Mouse (Mus musculus): ENCODE data around the gene Tnni3. TPM values are rescaled to one million over a fixed set of nuclear protein-coding genes. Genes with fewer than 3 reads are reported as not detected.

Tnni3 gene
- total and polyA plus RNA-seq, 2 experiments from 2014 or later, result 1.2 to 3.6 TPM

DNA sequence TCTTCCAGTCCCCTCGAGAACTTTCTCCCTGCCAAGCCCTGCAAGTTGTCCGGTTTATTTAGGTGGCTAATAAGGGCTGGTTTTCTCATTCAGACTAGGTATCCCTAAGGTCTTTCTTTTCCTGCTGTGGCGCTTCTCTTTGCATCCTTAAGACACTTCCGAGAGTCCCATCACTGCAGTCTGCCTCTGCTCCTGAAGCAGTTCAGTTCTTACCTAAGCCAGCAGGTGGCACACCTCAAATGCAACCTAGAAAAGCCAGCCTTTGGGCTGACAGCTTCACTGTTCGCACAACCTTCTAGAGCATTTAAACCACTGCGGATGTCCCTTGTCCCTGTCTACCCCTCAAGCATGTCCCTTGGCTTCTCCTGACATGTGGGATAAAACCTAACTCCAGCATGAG lies 44.4 kb downstream of the Tnni3 start:
- 26% methylated on average over 6 of the region's 6 CpGs for WGBS
- Histone ChIP-seq H3K4me2 (ENCODE audit: low read depth) (no peak overlapping the region), H3K9ac (no peak overlapping the region), H3K4me1 (ENCODE audit: insufficient read depth) (0 out of 2 replicates have a peak, but pooled peaks cover 4% of the 10 kb centered on the region), H3K4me3 (ENCODE audit: low read depth, low read length) (no peak overlapping the region), H3K27ac (ENCODE audit: low read depth, low read length) (no peak overlapping the region), H3K27me3 (ENCODE audit: insufficient read depth, low read length) (no peaks in the 10 kb centered on the region), H3K36me3 (ENCODE audit: insufficient read depth) (peaks cover 45% of the 10 kb centered on the region), H3K9me3 (ENCODE audit: low read length) (no peaks in the 10 kb centered on the region)
- peak; percentile 53 for DNase-seq
- TF ChIP-seq CTCF (IDR thresholded peaks at IDR 0.05; ENCODE audit: low read depth), result peak; percentile 76
- peak; percentile 44 for ATAC-seq

- no peak for TF ChIP-seq CTCF (IDR thresholded peaks at IDR 0.05; ENCODE audit: low read depth)
- H3K4me3 ChIP-seq (ENCODE audit: low read depth, low read length), result peak overlapping the region; percentile 37
- no peaks in the 10 kb centered on the region; the same call in 1 of the 2 replicates for H3K27me3 ChIP-seq (ENCODE audit: insufficient read depth, low read length)
- DNase-seq (peak; percentile 10), ATAC-seq (peak; percentile 5; the same call in 1 of the 2 replicates)
- peak overlapping the region; percentile 35; the same call in 1 of the 2 replicates for H3K9ac ChIP-seq
- H3K27ac ChIP-seq (ENCODE audit: low read depth, low read length), result no peak overlapping the region
- peaks cover 37% of the 10 kb centered on the region for H3K36me3 ChIP-seq (ENCODE audit: insufficient read depth)
- H3K4me2 ChIP-seq (ENCODE audit: low read depth), result peak overlapping the region; percentile 91
- no peaks in the 10 kb centered on the region for H3K9me3 ChIP-seq (ENCODE audit: low read length)
- WGBS, result 3% methylated on average over 16 of the region's 16 CpGs
- H3K4me1 ChIP-seq (ENCODE audit: insufficient read depth), result 0 out of 2 replicates have a peak, but pooled peaks cover 4% of the 10 kb centered on the region
Observed at GRCm38 (mm10) chr7:4478796-4479291, 45.2 kb downstream of the Tnni3 start.

DNA sequence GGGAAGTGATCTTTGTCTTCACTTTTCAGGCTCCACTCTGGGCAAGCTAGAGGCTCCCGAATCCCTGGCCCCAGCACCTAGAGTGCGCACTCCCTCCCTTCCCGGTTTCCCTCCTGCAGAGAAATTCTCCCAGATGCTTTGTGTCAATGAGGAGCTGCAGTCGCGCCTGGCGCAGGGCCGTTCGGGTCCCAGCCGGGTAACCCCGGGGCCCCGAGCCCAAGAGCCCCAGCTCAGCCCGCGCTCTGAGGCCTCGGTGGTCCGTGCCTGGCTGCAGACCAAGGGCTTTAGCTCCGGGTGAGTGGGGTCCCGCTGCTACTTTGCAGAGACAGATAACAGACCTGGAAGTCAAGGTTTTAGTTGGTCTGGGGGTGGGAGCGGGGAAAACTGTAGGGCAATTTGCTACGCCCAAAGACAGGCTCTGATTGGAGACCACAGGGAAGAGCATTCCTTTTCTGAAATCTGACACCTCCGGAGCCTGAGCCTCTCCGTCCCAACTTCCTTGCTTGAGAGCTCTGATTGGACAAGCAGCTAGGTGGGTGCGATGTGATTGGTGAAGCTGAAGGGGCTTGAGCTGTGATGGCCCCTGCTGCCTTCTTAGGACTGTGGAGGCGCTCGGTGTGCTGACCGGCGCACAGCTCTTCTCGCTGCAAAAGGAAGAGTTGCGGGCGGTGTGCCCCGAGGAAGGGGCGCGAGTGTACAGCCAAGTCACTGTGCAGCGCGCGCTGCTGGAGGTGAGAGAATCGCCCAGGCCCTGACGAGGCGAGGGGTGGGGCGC lies 45.8 kb downstream of the Tnni3 start:
- Histone ChIP-seq H3K9ac (peak overlapping the region; percentile 35), H3K36me3 (ENCODE audit: insufficient read depth) (peaks cover 31% of the 10 kb centered on the region), H3K4me1 (ENCODE audit: insufficient read depth) (0 out of 2 replicates have a peak, but pooled peaks cover 4% of the 10 kb centered on the region), H3K27me3 (ENCODE audit: insufficient read depth, low read length) (no peaks in the 10 kb centered on the region; the same call in 1 of the 2 replicates), H3K4me2 (ENCODE audit: low read depth) (peak overlapping the region; percentile 91), H3K9me3 (ENCODE audit: low read length) (no peaks in the 10 kb centered on the region), H3K4me3 (ENCODE audit: low read depth, low read length) (peak overlapping the region; percentile 37), H3K27ac (ENCODE audit: low read depth, low read length) (no peak overlapping the region)
- WGBS, result 3% methylated on average over 39 of the region's 39 CpGs
- TF ChIP-seq CTCF (IDR thresholded peaks at IDR 0.05; ENCODE audit: low read depth), result 0 out of 2 replicates have a peak, but pooled peaks have one; percentile 5
- DNase-seq (peak; percentile 74), ATAC-seq (peak; percentile 93)

DNA sequence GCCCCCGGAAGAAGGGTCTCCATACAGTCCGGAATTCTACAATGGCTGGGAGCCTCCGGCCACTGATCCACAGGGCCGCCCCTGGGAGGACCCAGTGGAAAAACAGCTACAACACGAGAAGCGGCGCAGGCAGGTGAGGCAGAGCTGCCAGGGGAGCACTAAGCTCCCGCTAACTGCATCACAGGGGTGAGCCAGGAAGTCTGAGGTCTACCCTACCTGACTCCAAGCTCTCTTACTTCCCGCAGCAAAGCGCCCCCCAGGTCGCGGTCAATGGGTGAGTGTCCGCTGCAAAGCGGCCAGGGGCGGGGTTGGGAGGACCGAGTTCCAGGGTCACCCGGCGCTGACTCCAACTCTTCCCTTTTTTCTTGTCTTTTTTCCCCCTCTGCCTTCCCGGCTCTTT lies 50.1 kb downstream of the Tnni3 start:
- 8% methylated on average over 19 of the region's 19 CpGs for WGBS
- no peaks in the 10 kb centered on the region for H3K36me3 ChIP-seq (ENCODE audit: insufficient read depth)

GRCm38 (mm10) chr7:4471179-4471555 lies 52.9 kb downstream of the Tnni3 start:
- DNase-seq, result peak; percentile 90
- Histone ChIP-seq H3K9me3 (ENCODE audit: low read length) (no peaks in the 10 kb centered on the region), H3K27ac (ENCODE audit: low read depth, low read length) (no peak overlapping the region), H3K27me3 (ENCODE audit: insufficient read depth, low read length) (peaks cover 13% of the 10 kb centered on the region), H3K4me2 (ENCODE audit: low read depth) (peak overlapping the region; percentile 74), H3K36me3 (ENCODE audit: insufficient read depth) (no peaks in the 10 kb centered on the region), H3K9ac (peak overlapping the region; percentile 57), H3K4me1 (ENCODE audit: insufficient read depth) (no peaks in the 10 kb centered on the region), H3K4me3 (ENCODE audit: low read depth, low read length) (peak overlapping the region; percentile 56)
- TF ChIP-seq CTCF (IDR thresholded peaks at IDR 0.05; ENCODE audit: low read depth), result peak; percentile 86
- peak; percentile 90 for ATAC-seq
- WGBS, result 2% methylated on average over 24 of the region's 24 CpGs

More for the DNA sequence above, 50.1 kb downstream of the Tnni3 start:
- Histone ChIP-seq H3K4me3 (ENCODE audit: low read depth, low read length) (no peak overlapping the region), H3K27ac (ENCODE audit: low read depth, low read length) (no peak overlapping the region), H3K4me2 (ENCODE audit: low read depth) (no peak overlapping the region), H3K27me3 (ENCODE audit: insufficient read depth, low read length) (peaks cover 13% of the 10 kb centered on the region), H3K4me1 (ENCODE audit: insufficient read depth) (0 out of 2 replicates have a peak, but pooled peaks cover 2% of the 10 kb centered on the region), H3K9ac (no peak overlapping the region), H3K9me3 (ENCODE audit: low read length) (no peaks in the 10 kb centered on the region)
- ATAC-seq (no peak), DNase-seq (no peak)
- TF ChIP-seq CTCF (IDR thresholded peaks at IDR 0.05; ENCODE audit: low read depth), result no peak

GRCm38 (mm10) chr7:4470275-4471178 lies 53.5 kb downstream of the Tnni3 start:
- no peaks in the 10 kb centered on the region for H3K36me3 ChIP-seq (ENCODE audit: insufficient read depth)
- no peaks in the 10 kb centered on the region for H3K4me1 ChIP-seq (ENCODE audit: insufficient read depth)
- H3K9me3 ChIP-seq (ENCODE audit: low read length), result no peaks in the 10 kb centered on the region
- ATAC-seq, result peak; percentile 58
- TF ChIP-seq CTCF (IDR thresholded peaks at IDR 0.05; ENCODE audit: low read depth), result no peak
- H3K27ac ChIP-seq (ENCODE audit: low read depth, low read length), result peak overlapping the region; percentile 41; the same call in 1 of the 2 replicates
- peak; percentile 76 for DNase-seq
- H3K4me2 ChIP-seq (ENCODE audit: low read depth), result peak overlapping the region; percentile 74
- 3% methylated on average over 35 of the region's 35 CpGs for WGBS
- H3K27me3 ChIP-seq (ENCODE audit: insufficient read depth, low read length), result peaks cover 13% of the 10 kb centered on the region
- peak overlapping the region; percentile 57 for H3K9ac ChIP-seq
- peak overlapping the region; percentile 56 for H3K4me3 ChIP-seq (ENCODE audit: low read depth, low read length)

Other genes starting within 250 kb of the Tnni3 start
- gene Ncr1, start 186.5 kb downstream of the Tnni3 start, total RNA-seq (2014; rRNA removed), result not detected in 2 replicates
- gene Ncr1, start 186.5 kb downstream of the Tnni3 start, polyA plus RNA-seq (2015; fragmentation: Nextera tagmentation; extraction: Ambion mirVana), result not detected in 2 replicates
- gene Gp6, start 126.5 kb downstream of the Tnni3 start, total RNA-seq (2014; rRNA removed), result not detected in 2 replicates
- not detected in 2 replicates for gene Gp6, start 126.5 kb downstream of the Tnni3 start, polyA plus RNA-seq (2015; fragmentation: Nextera tagmentation; extraction: Ambion mirVana)
- gene Rdh13, start 78.6 kb downstream of the Tnni3 start, total RNA-seq (2014; rRNA removed), result 73.9 and 84.5 TPM in 2 replicates
- 28.5 and 37.9 TPM in 2 replicates for gene Rdh13, start 78.6 kb downstream of the Tnni3 start, polyA plus RNA-seq (2015; fragmentation: Nextera tagmentation; extraction: Ambion mirVana)
- gene Eps8l1, start 63.6 kb downstream of the Tnni3 start, total RNA-seq (2014; rRNA removed), result 3.2 and 8.6 TPM in 2 replicates
- 4.6 and 7.4 TPM in 2 replicates for gene Eps8l1, start 63.6 kb downstream of the Tnni3 start, polyA plus RNA-seq (2015; fragmentation: Nextera tagmentation; extraction: Ambion mirVana)
- 94.2 and 100 TPM in 2 replicates for gene Ppp1r12c, start 22.5 kb downstream of the Tnni3 start, total RNA-seq (2014; rRNA removed)
- 27.8 and 35.1 TPM in 2 replicates for gene Ppp1r12c, start 22.5 kb downstream of the Tnni3 start, polyA plus RNA-seq (2015; fragmentation: Nextera tagmentation; extraction: Ambion mirVana)
- 0.77 and 2.9 TPM in 2 replicates for gene Tnnt1, start 7.8 kb downstream of the Tnni3 start, total RNA-seq (2014; rRNA removed)
- gene Tnnt1, start 7.8 kb downstream of the Tnni3 start, polyA plus RNA-seq (2015; fragmentation: Nextera tagmentation; extraction: Ambion mirVana), result 3.4 and 3.9 TPM in 2 replicates
- 0.62 and 2.2 TPM in 2 replicates for gene Dnaaf3, start 8.2 kb upstream of the Tnni3 start, total RNA-seq (2014; rRNA removed)
- gene Dnaaf3, start 8.2 kb upstream of the Tnni3 start, polyA plus RNA-seq (2015; fragmentation: Nextera tagmentation; extraction: Ambion mirVana), result 1.3 and 2.0 TPM in 2 replicates
- 170 and 231 TPM in 2 replicates for gene Syt5, start 23.3 kb upstream of the Tnni3 start, total RNA-seq (2014; rRNA removed)
- gene Syt5, start 23.3 kb upstream of the Tnni3 start, polyA plus RNA-seq (2015; fragmentation: Nextera tagmentation; extraction: Ambion mirVana), result 301 and 305 TPM in 2 replicates
- 0.54 and 2.9 TPM in 2 replicates for gene Ptprh, start 79.8 kb upstream of the Tnni3 start, total RNA-seq (2014; rRNA removed)
- 1.0 and 1.1 TPM in 2 replicates for gene Ptprh, start 79.8 kb upstream of the Tnni3 start, polyA plus RNA-seq (2015; fragmentation: Nextera tagmentation; extraction: Ambion mirVana)
- gene Tmem86b, start 107.2 kb upstream of the Tnni3 start, total RNA-seq (2014; rRNA removed), result 10.8 and 11.8 TPM in 2 replicates
- 0.64 and 0.70 TPM in 2 replicates for gene Tmem86b, start 107.2 kb upstream of the Tnni3 start, polyA plus RNA-seq (2015; fragmentation: Nextera tagmentation; extraction: Ambion mirVana)
- gene Ppp6r1, start 134.8 kb upstream of the Tnni3 start, total RNA-seq (2014; rRNA removed), result 89.3 and 99.1 TPM in 2 replicates
- gene Ppp6r1, start 134.8 kb upstream of the Tnni3 start, polyA plus RNA-seq (2015; fragmentation: Nextera tagmentation; extraction: Ambion mirVana), result 5.1 and 8.3 TPM in 2 replicates
- 188 and 219 TPM in 2 replicates for gene Hspbp1, start 160.8 kb upstream of the Tnni3 start, total RNA-seq (2014; rRNA removed)
- gene Hspbp1, start 160.8 kb upstream of the Tnni3 start, polyA plus RNA-seq (2015; fragmentation: Nextera tagmentation; extraction: Ambion mirVana), result 206 and 214 TPM in 2 replicates
- 188 and 205 TPM in 2 replicates for gene Brsk1, start 166.4 kb upstream of the Tnni3 start, total RNA-seq (2014; rRNA removed)
- 4.6 and 6.2 TPM in 2 replicates for gene Brsk1, start 166.4 kb upstream of the Tnni3 start, polyA plus RNA-seq (2015; fragmentation: Nextera tagmentation; extraction: Ambion mirVana)
- not detected in 2 replicates for gene Tmem150b, start 201.0 kb upstream of the Tnni3 start, total RNA-seq (2014; rRNA removed)
- 0.18 TPM in 1 of 2 replicates, not detected in the other for gene Tmem150b, start 201.0 kb upstream of the Tnni3 start, polyA plus RNA-seq (2015; fragmentation: Nextera tagmentation; extraction: Ambion mirVana)
- gene Kmt5c, start 215.9 kb upstream of the Tnni3 start, total RNA-seq (2014; rRNA removed), result 36.8 and 59.1 TPM in 2 replicates
- 32.3 and 35.1 TPM in 2 replicates for gene Kmt5c, start 215.9 kb upstream of the Tnni3 start, polyA plus RNA-seq (2015; fragmentation: Nextera tagmentation; extraction: Ambion mirVana)
- gene Cox6b2, start 228.9 kb upstream of the Tnni3 start, total RNA-seq (2014; rRNA removed), result 3.8 and 4.8 TPM in 2 replicates
- gene Cox6b2, start 228.9 kb upstream of the Tnni3 start, polyA plus RNA-seq (2015; fragmentation: Nextera tagmentation; extraction: Ambion mirVana), result 19.8 and 23.3 TPM in 2 replicates
- not detected in 2 replicates for gene Fam71e2, start 247.1 kb upstream of the Tnni3 start, total RNA-seq (2014; rRNA removed)
- not detected in 2 replicates for gene Fam71e2, start 247.1 kb upstream of the Tnni3 start, polyA plus RNA-seq (2015; fragmentation: Nextera tagmentation; extraction: Ambion mirVana)

Measured in forebrain, postnatal 0 days (tissue).